Mouse (Mus musculus) small intestine, adult 2 months (tissue): ENCODE measurements around the gene Nap1l4. TPM values are rescaled to one million over a fixed set of nuclear protein-coding genes. Genes with fewer than 3 reads are reported as not detected.
"Not testable (repeated sequence)": the region's sequence is repeated elsewhere in the genome, so short reads cannot be mapped to it uniquely, and the experiment has no call there.

ENCODE experiments used
- H3K27ac ChIP-seq: fragments of 200-500 bp; 2 replicates; pipeline ENCODE4 v1.5.1; 2012; ENCODE audit warnings: low read depth, low read length, control low read depth, inconsistent platforms; ENCODE audit not compliant: insufficient read depth
- H3K27me3 ChIP-seq: fragments of 200-500 bp; 2 replicates; pipeline ENCODE4 v1.6.1; 2012; ENCODE audit warnings: mild to moderate bottlenecking, moderate library complexity, low read length, inconsistent platforms; ENCODE audit not compliant: control insufficient read depth, insufficient read depth
- H3K36me3 ChIP-seq: fragments of 200-500 bp; 2 replicates; pipeline ENCODE4 v1.6.1; 2012; ENCODE audit warnings: mild to moderate bottlenecking, low read length, control low read depth, inconsistent platforms; ENCODE audit not compliant: control insufficient read depth, insufficient read depth
- H3K4me1 ChIP-seq: fragments of 200-500 bp; 2 replicates; pipeline ENCODE4 v1.6.1; 2012; ENCODE audit warnings: low read length, inconsistent platforms, mixed read lengths; ENCODE audit not compliant: control insufficient read depth, insufficient read depth, insufficient read length
- H3K4me3 ChIP-seq: fragments of 200-500 bp; 2 replicates; pipeline ENCODE4 v1.5.1; 2012; ENCODE audit warnings: low read depth, mild to moderate bottlenecking, control low read depth, inconsistent platforms, low read length, moderate library complexity
- CTCF ChIP-seq: fragments of 200-500 bp; IDR thresholded peaks from 2 replicates; pipeline ENCODE4 v1.5.1; 2012; ENCODE audit warnings: low read depth, mild to moderate bottlenecking, control low read depth, inconsistent platforms, low read length, moderate library complexity, mixed read lengths; ENCODE audit not compliant: insufficient replicate concordance, insufficient read length; ENCODE audit errors: extremely low read depth
- POLR2A ChIP-seq: fragments of 200-500 bp; IDR thresholded peaks from 2 replicates; pipeline ENCODE4 v1.6.1; 2012; ENCODE audit warnings: low read depth, mild to moderate bottlenecking, control low read depth, inconsistent platforms, low read length, moderate library complexity
- WGBS: fragments of 180-500 bp; shearing (Covaris S2); methylation state at CpG from one replicate; pipeline ENCODE4 v1.1.7; 2018; 5-methylcytosine and 5-hydroxymethylcytosine counted together
- polyA plus RNA-seq: library from polyadenylated mRNA; depleted of rRNA; stranded (reverse); fragments of >200 nt; gene quantifications from 2 replicates; pipeline ENCODE4 v1.2.3, GENCODE M21; 2012

The Nap1l4 gene
- polyA plus RNA-seq, 1 experiment, result 35.8 TPM

DNA sequence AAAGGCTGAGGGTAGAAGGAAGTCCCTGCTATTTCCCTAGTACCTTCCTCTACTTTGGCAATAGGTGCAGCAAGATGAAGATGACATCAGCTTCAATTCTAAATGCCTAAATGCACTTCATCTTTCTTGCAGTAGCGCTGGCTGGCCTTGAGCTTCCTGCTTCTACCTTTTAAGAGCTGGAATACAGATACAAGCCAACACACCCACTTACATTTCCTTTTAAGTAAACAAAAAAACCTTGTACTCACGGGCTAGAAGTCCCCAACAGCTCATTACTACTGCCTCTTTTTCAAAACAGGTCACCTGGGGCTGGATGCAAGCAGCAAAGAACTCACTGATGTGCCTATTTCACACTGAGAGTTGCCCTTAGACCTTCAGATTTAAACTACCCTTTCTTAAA lies 2.4 kb downstream of the Nap1l4 start:
- TF ChIP-seq POLR2A (no peak), CTCF (no peak)
- H3K4me3 ChIP-seq, result no peak overlapping the region
- 15% methylated on average over 2 of the region's 2 CpGs for WGBS
- H3K27ac ChIP-seq, result no peak overlapping the region
- no peaks in the 10 kb centered on the region for H3K27me3 ChIP-seq
- no peaks in the 10 kb centered on the region for H3K36me3 ChIP-seq
- H3K4me1 ChIP-seq, result peaks cover 2% of the 10 kb centered on the region; the same call in 1 of the 2 replicates

DNA sequence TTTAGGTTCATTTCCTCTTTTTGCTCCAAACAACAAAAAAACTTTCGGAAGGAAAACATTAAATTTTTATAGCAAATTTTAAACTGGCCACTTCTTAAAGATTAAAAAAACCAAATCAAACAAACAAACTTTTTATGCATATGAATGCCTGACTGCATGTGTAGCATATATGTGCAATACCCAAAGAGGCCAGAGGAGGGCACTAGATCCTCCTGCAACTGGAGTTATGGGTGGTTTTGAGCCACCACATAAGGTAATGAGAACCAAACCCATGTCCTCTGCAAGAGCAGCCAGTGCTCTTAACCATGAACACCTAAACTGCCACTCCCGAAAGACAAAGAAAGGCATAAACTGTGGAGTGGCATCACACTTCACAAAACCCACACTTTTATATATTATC lies 4.5 kb downstream of the Nap1l4 start:
- no peaks in the 10 kb centered on the region for H3K4me1 ChIP-seq
- 92% methylated on average over 2 of the region's 2 CpGs for WGBS
- H3K4me3 ChIP-seq, result no peak overlapping the region
- H3K27ac ChIP-seq, result no peak overlapping the region
- TF ChIP-seq CTCF (peak; percentile 44; the same call in 1 of the 2 replicates), POLR2A (no peak)
- peaks cover 1% of the 10 kb centered on the region; the same call in 1 of the 2 replicates for H3K36me3 ChIP-seq
- no peaks in the 10 kb centered on the region for H3K27me3 ChIP-seq

- WGBS, result 76% methylated on average over 1 of the region's 1 CpGs
- H3K4me3 ChIP-seq, result no peak overlapping the region
- no peak overlapping the region for H3K27ac ChIP-seq
- no peaks in the 10 kb centered on the region for H3K27me3 ChIP-seq
- H3K36me3 ChIP-seq, result peaks cover 46% of the 10 kb centered on the region
- no peaks in the 10 kb centered on the region for H3K4me1 ChIP-seq
- TF ChIP-seq POLR2A, result no peak
- TF ChIP-seq CTCF, result no peak
These were observed 10.2 kb downstream of the Nap1l4 start for GRCm38 (mm10) chr7:143538671-143539070.

- 61% methylated on average over 6 of the region's 6 CpGs for WGBS
- H3K4me3 ChIP-seq, H3K27ac ChIP-seq, H3K4me1 ChIP-seq, H3K27me3 ChIP-seq: not testable (repeated sequence)
- H3K36me3 ChIP-seq, result peaks cover 50% of the 10 kb centered on the region
These were observed 10.7 kb downstream of the Nap1l4 start for GRCm38 (mm10) chr7:143538229-143538628.

DNA sequence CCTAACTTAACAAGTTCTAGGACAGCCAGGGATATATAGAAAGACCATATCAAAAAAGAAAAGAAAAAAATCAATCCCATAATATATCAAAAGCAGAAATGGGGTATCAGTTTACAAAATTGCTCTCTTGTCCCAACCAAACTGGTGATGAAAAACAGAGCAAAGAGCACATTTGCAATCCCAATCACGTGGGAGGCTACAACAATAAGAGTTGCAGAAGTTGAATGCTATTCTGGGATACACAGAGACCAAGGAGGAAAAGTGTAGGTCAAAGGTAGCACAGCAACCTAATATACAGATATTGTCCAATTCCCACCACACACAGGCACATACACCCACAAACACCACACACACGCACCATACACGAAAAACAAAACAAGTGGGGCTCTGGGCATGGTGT lies 12.7 kb downstream of the Nap1l4 start:
- H3K27ac ChIP-seq, result no peak overlapping the region
- no peaks in the 10 kb centered on the region for H3K4me1 ChIP-seq
- no peak overlapping the region for H3K4me3 ChIP-seq
- WGBS, result 79% methylated on average over 3 of the region's 3 CpGs
- H3K27me3 ChIP-seq, result no peaks in the 10 kb centered on the region
- H3K36me3 ChIP-seq, result peaks cover 64% of the 10 kb centered on the region
- TF ChIP-seq CTCF (no peak), POLR2A (no peak)

- TF ChIP-seq POLR2A, result no peak
- no peak for TF ChIP-seq CTCF
- WGBS, result 80% methylated on average over 2 of the region's 2 CpGs
- Histone ChIP-seq H3K36me3 (peaks cover 86% of the 10 kb centered on the region), H3K4me3 (no peak overlapping the region), H3K4me1 (no peaks in the 10 kb centered on the region), H3K27ac (no peak overlapping the region), H3K27me3 (no peaks in the 10 kb centered on the region)
These were observed 15.6 kb downstream of the Nap1l4 start for GRCm38 (mm10) chr7:143533284-143533683.

DNA sequence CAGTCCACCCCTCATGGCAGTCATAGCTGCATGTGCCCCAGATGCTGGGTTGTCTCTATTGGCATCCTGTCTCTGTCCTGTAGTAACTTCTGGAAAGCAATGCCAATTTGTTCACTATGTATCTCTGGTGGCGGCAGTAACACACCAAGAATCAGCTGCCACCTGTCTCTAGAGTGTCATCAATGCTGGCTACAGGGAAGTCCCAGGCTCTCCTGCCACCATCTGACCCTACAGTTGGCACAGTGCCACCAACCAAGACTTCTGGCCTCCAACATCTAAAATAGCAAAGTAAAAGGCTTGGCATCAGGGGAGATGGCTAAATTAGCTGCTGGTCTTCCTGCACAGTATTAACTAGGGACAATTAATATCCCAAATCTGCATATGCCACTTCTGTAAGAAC lies 16.5 kb downstream of the Nap1l4 start:
- no peak for TF ChIP-seq POLR2A
- TF ChIP-seq CTCF, result no peak

DNA sequence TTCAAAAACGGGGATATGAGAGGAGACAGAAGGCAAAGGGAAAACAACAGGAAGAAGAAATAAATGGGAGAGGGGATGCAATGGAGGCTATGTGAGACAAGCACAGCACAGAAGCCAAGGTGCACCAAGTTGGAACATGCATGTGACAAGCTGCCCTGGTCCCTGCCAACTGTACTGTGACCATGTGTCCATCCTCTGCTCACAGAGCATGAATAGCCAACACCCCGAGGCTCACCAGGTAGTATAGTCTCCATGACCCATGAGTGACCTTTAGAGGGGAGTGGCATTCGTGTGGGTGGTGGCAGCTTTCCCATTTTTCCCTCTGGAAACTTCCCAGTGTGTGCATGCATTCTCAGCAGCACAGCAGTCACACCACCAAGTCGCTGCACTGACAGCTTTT lies 29.6 kb downstream of the Nap1l4 start:
- 54% methylated on average over 4 of the region's 4 CpGs for WGBS
- Histone ChIP-seq H3K27ac (no peak overlapping the region), H3K36me3 (peaks cover 91% of the 10 kb centered on the region), H3K4me3 (no peak overlapping the region), H3K4me1 (no peaks in the 10 kb centered on the region), H3K27me3 (no peaks in the 10 kb centered on the region)
- TF ChIP-seq POLR2A, result no peak
- TF ChIP-seq CTCF, result no peak

More for the DNA sequence above, 16.5 kb downstream of the Nap1l4 start:
- WGBS, result 60% methylated on average over 1 of the region's 1 CpGs
- Histone ChIP-seq H3K27me3 (no peaks in the 10 kb centered on the region), H3K4me1 (no peaks in the 10 kb centered on the region), H3K4me3 (no peak overlapping the region), H3K27ac (no peak overlapping the region), H3K36me3 (peaks cover 84% of the 10 kb centered on the region)
